Mouse (Mus musculus): ENCODE measurements around the gene Ddx54. TPM values are rescaled to one million over a fixed set of nuclear protein-coding genes. Genes with fewer than 3 reads are reported as not detected.

Gene Ddx54
- polyA plus RNA-seq, 1 experiment from 2014 or later: 53.6 TPM

GRCm38 (mm10) chr5:120651230-120651629 lies 38.7 kb downstream of the Ddx54 start:
- H3K36me3 ChIP-seq: no peaks in the 10 kb centered on the region
- 87% methylated on average over 5 of the region's 5 CpGs for WGBS
- H3K9me3 ChIP-seq (replicated peaks): no peaks in the 10 kb centered on the region
- H3K9ac ChIP-seq: no peak overlapping the region
- peaks cover 13% of the 10 kb centered on the region for H3K4me1 ChIP-seq
- H3K4me2 ChIP-seq (replicated peaks): no peak overlapping the region
- peaks cover 57% of the 10 kb centered on the region for H3K27me3 ChIP-seq
- no peak overlapping the region for H3K4me3 ChIP-seq
- ATAC-seq (ENCODE audit: low FRiP score): no peak
- no peak overlapping the region for H3K27ac ChIP-seq

- Histone ChIP-seq H3K4me3 (no peak overlapping the region), H3K9me3 (replicated peaks) (no peaks in the 10 kb centered on the region), H3K27ac (no peak overlapping the region), H3K4me2 (replicated peaks) (no peak overlapping the region), H3K4me1 (peaks cover 13% of the 10 kb centered on the region), H3K9ac (no peak overlapping the region), H3K27me3 (peaks cover 38% of the 10 kb centered on the region), H3K36me3 (no peaks in the 10 kb centered on the region)
- ATAC-seq (ENCODE audit: low FRiP score): no peak
- WGBS: 82% methylated on average over 28 of the region's 28 CpGs
Observed at GRCm38 (mm10) chr5:120652915-120653701, 40.6 kb downstream of the Ddx54 start.

GRCm38 (mm10) chr5:120653873-120654272 lies 41.3 kb downstream of the Ddx54 start:
- Histone ChIP-seq H3K4me1 (peaks cover 8% of the 10 kb centered on the region), H3K27ac (no peak overlapping the region), H3K36me3 (no peaks in the 10 kb centered on the region), H3K9me3 (replicated peaks) (no peaks in the 10 kb centered on the region), H3K4me2 (replicated peaks) (no peak overlapping the region), H3K9ac (no peak overlapping the region), H3K4me3 (no peak overlapping the region), H3K27me3 (peaks cover 31% of the 10 kb centered on the region)
- WGBS: 95% methylated on average over 2 of the region's 2 CpGs
- no peak for ATAC-seq (ENCODE audit: low FRiP score)

- H3K27me3 ChIP-seq: peaks cover 7% of the 10 kb centered on the region
- no peak overlapping the region for H3K4me3 ChIP-seq
- H3K9ac ChIP-seq: no peak overlapping the region
- no peaks in the 10 kb centered on the region for H3K9me3 ChIP-seq (replicated peaks)
- WGBS: 88% methylated on average over 12 of the region's 12 CpGs
- no peak overlapping the region for H3K4me2 ChIP-seq (replicated peaks)
- H3K4me1 ChIP-seq: peaks cover 5% of the 10 kb centered on the region; the same call in 1 of the 2 replicates
- ATAC-seq (ENCODE audit: low FRiP score): no peak
- no peaks in the 10 kb centered on the region for H3K36me3 ChIP-seq
- H3K27ac ChIP-seq: no peak overlapping the region
Observed at GRCm38 (mm10) chr5:120656281-120656751, 43.8 kb downstream of the Ddx54 start.

DNA sequence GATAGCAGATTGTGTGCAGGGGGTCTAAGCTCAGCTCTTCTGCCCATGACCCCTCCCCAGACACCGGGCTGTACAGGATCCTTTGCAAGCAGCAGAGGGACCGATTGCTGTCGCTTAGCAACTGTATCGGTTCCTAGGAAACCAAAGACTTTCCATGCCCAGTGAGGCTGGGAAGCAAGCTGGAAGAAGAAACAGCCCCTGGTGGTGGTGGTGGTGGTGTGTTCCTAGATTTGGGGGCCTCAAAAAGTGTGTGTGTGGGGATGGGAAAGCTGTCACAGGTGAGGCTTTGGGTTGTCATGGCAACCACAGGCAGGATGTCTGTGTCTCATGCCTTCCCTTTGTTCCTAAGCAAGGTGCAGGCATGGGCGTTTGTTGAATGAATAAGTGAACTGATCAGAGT lies 48.3 kb downstream of the Ddx54 start:
- no peak overlapping the region for H3K4me3 ChIP-seq
- H3K4me2 ChIP-seq (replicated peaks): no peak overlapping the region
- H3K27ac ChIP-seq: no peak overlapping the region
- H3K9me3 ChIP-seq (replicated peaks): no peaks in the 10 kb centered on the region
- H3K27me3 ChIP-seq: peaks cover 16% of the 10 kb centered on the region
- ATAC-seq (ENCODE audit: low FRiP score): no peak
- H3K9ac ChIP-seq: no peak overlapping the region
- no peaks in the 10 kb centered on the region for H3K36me3 ChIP-seq
- 28% methylated on average over 5 of the region's 5 CpGs for WGBS
- H3K4me1 ChIP-seq: peaks cover 3% of the 10 kb centered on the region; the same call in 1 of the 2 replicates

DNA sequence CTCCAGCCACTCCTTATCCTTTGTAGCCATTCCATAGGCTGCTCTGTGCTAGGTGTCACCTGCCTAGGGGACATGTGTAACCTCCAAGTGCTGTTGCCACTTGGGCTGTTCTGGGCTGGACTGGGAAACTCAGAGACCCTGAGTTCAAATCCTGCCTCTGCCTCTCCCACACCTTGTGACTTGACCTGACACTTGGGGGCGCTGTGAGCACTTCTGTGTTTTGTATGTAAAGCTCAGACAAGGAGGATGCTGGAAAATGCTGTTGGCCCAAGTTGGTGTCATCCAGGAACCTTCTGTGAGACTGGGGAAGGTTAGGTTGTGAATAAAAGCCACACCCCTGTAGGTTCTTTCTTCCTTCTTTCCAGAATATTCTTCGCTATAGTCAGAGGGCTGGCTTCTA lies 52.3 kb downstream of the Ddx54 start:
- H3K36me3 ChIP-seq: no peaks in the 10 kb centered on the region
- H3K4me3 ChIP-seq: no peak overlapping the region
- no peak for ATAC-seq (ENCODE audit: low FRiP score)
- WGBS: 57% methylated on average over 2 of the region's 2 CpGs
- H3K9ac ChIP-seq: no peak overlapping the region
- H3K27ac ChIP-seq: no peak overlapping the region
- peaks cover 27% of the 10 kb centered on the region for H3K27me3 ChIP-seq
- no peak overlapping the region for H3K4me2 ChIP-seq (replicated peaks)
- no peaks in the 10 kb centered on the region for H3K9me3 ChIP-seq (replicated peaks)
- peaks cover 3% of the 10 kb centered on the region; the same call in 1 of the 2 replicates for H3K4me1 ChIP-seq

GRCm38 (mm10) chr5:120668761-120669160 lies 56.2 kb downstream of the Ddx54 start:
- no peaks in the 10 kb centered on the region for H3K36me3 ChIP-seq
- no peak overlapping the region for H3K4me2 ChIP-seq (replicated peaks)
- 66% methylated on average over 7 of the region's 7 CpGs for WGBS
- peaks cover 15% of the 10 kb centered on the region for H3K27me3 ChIP-seq
- no peak overlapping the region for H3K27ac ChIP-seq
- H3K9ac ChIP-seq: no peak overlapping the region
- ATAC-seq (ENCODE audit: low FRiP score): no peak
- no peak overlapping the region for H3K4me3 ChIP-seq
- H3K4me1 ChIP-seq: no peaks in the 10 kb centered on the region
- no peaks in the 10 kb centered on the region for H3K9me3 ChIP-seq (replicated peaks)

- no peak for ATAC-seq (ENCODE audit: low FRiP score)
- H3K4me3 ChIP-seq: no peak overlapping the region
- no peak overlapping the region for H3K4me2 ChIP-seq (replicated peaks)
- peaks cover 7% of the 10 kb centered on the region for H3K4me1 ChIP-seq
- peaks cover 11% of the 10 kb centered on the region for H3K27me3 ChIP-seq
- no peak overlapping the region for H3K27ac ChIP-seq
- 88% methylated on average over 7 of the region's 7 CpGs for WGBS
- H3K9me3 ChIP-seq (replicated peaks): no peaks in the 10 kb centered on the region
- H3K9ac ChIP-seq: no peak overlapping the region
- no peaks in the 10 kb centered on the region for H3K36me3 ChIP-seq
Observed at GRCm38 (mm10) chr5:120670132-120670531, 57.6 kb downstream of the Ddx54 start.

DNA sequence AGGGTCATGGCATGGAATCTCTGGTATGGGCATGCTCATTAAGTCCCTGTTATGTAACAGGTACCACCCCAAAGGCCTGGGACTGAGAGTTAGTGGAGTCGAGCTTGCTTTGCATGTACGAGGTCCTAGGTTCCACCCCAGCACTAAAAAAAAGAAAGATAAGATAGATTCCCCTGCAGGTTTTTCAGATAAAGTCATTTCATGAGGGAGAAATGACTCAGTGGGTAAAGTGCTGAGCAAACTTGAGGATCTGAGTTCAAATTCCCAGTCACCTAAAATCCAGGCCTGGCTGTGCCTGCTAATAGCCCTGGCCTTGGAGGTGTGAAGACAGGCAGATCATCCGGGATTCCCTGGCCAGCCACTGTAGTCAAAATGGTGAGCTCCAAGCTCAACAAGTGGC lies 59.3 kb downstream of the Ddx54 start:
- no peak overlapping the region for H3K27ac ChIP-seq
- H3K4me3 ChIP-seq: no peak overlapping the region
- H3K27me3 ChIP-seq: peaks cover 2% of the 10 kb centered on the region; the same call in 1 of the 2 replicates
- no peak for ATAC-seq (ENCODE audit: low FRiP score)
- peaks cover 8% of the 10 kb centered on the region for H3K4me1 ChIP-seq
- H3K9me3 ChIP-seq (replicated peaks): no peaks in the 10 kb centered on the region
- H3K4me2 ChIP-seq (replicated peaks): no peak overlapping the region
- no peak overlapping the region for H3K9ac ChIP-seq
- WGBS: 82% methylated on average over 3 of the region's 3 CpGs
- no peaks in the 10 kb centered on the region for H3K36me3 ChIP-seq

GRCm38 (mm10) chr5:120673626-120674025 lies 61.1 kb downstream of the Ddx54 start:
- Histone ChIP-seq H3K27me3 (no peaks in the 10 kb centered on the region), H3K4me3 (no peak overlapping the region), H3K27ac (no peak overlapping the region), H3K4me1 (peaks cover 8% of the 10 kb centered on the region), H3K4me2 (replicated peaks) (no peak overlapping the region), H3K9ac (no peak overlapping the region), H3K36me3 (no peaks in the 10 kb centered on the region), H3K9me3 (replicated peaks) (no peaks in the 10 kb centered on the region)
- 10% methylated on average over 12 of the region's 12 CpGs for WGBS
- ATAC-seq (ENCODE audit: low FRiP score): no peak

GRCm38 (mm10) chr5:120674229-120675145 lies 61.9 kb downstream of the Ddx54 start:
- no peaks in the 10 kb centered on the region for H3K9me3 ChIP-seq (replicated peaks)
- H3K9ac ChIP-seq: peak overlapping the region; percentile 23; the same call in 1 of the 2 replicates
- 35% methylated on average over 21 of the region's 21 CpGs for WGBS
- H3K27me3 ChIP-seq: no peaks in the 10 kb centered on the region
- H3K27ac ChIP-seq: no peak overlapping the region
- no peak overlapping the region for H3K4me3 ChIP-seq
- H3K36me3 ChIP-seq: no peaks in the 10 kb centered on the region
- peak; percentile 33 for ATAC-seq (ENCODE audit: low FRiP score)
- peaks cover 12% of the 10 kb centered on the region for H3K4me1 ChIP-seq
- H3K4me2 ChIP-seq (replicated peaks): no peak overlapping the region

GRCm38 (mm10) chr5:120677516-120677915 lies 65.0 kb downstream of the Ddx54 start:
- H3K27ac ChIP-seq: no peak overlapping the region
- H3K36me3 ChIP-seq: no peaks in the 10 kb centered on the region
- ATAC-seq (ENCODE audit: low FRiP score): no peak
- H3K27me3 ChIP-seq: peaks cover 12% of the 10 kb centered on the region
- no peak overlapping the region for H3K4me2 ChIP-seq (replicated peaks)
- H3K9me3 ChIP-seq (replicated peaks): no peaks in the 10 kb centered on the region
- peaks cover 28% of the 10 kb centered on the region for H3K4me1 ChIP-seq
- H3K4me3 ChIP-seq: no peak overlapping the region
- WGBS: 34% methylated on average over 2 of the region's 2 CpGs
- H3K9ac ChIP-seq: no peak overlapping the region
